Mouse (Mus musculus) kidney, embryonic 15.5 days (tissue): ENCODE data around the gene Camta1. TPM values are rescaled to one million over a fixed set of nuclear protein-coding genes. Genes with fewer than 3 reads are reported as not detected.

Source experiments
- ATAC-seq: fragments of 200-750 bp; cut with Nextera tagmentation; replicated peaks from 2 replicates; pipeline ENCODE4 v1.8.0; 2017; ENCODE audit warnings: moderate TSS enrichment; ENCODE audit not compliant: low FRiP score
- H3K27ac ChIP-seq: fragments of 300-500 bp; sonication (generic); 2 replicates; pipeline ENCODE4 v1.5.1; 2015; ENCODE audit warnings: mild to moderate bottlenecking, inconsistent platforms
- H3K27me3 ChIP-seq: fragments of 300-500 bp; sonication (generic); 2 replicates; pipeline ENCODE4 v1.6.1; 2015; ENCODE audit warnings: inconsistent platforms
- H3K36me3 ChIP-seq: fragments of 300-500 bp; sonication (generic); 2 replicates; pipeline ENCODE4 v1.6.1; 2015; ENCODE audit warnings: inconsistent platforms
- H3K4me1 ChIP-seq: fragments of 300-500 bp; sonication (generic); 2 replicates; pipeline ENCODE4 v1.6.1; 2015; ENCODE audit warnings: inconsistent platforms
- H3K4me2 ChIP-seq: fragments of 300-500 bp; sonication (generic); 2 replicates; pipeline ENCODE4 v1.6.1; 2015; ENCODE audit warnings: moderate library complexity, mild to moderate bottlenecking, inconsistent platforms
- H3K4me3 ChIP-seq: fragments of 300-500 bp; sonication (generic); replicated peaks from 2 replicates; pipeline ENCODE4 v1.5.1; 2015; ENCODE audit warnings: mild to moderate bottlenecking, inconsistent platforms
- H3K9ac ChIP-seq: fragments of 300-500 bp; sonication (generic); 2 replicates; pipeline ENCODE4 v1.6.1; 2015; ENCODE audit warnings: mild to moderate bottlenecking, inconsistent platforms
- H3K9me3 ChIP-seq: fragments of 300-500 bp; sonication (generic); replicated peaks from 2 replicates; pipeline ENCODE4 v1.6.1; 2016; ENCODE audit warnings: inconsistent platforms
- WGBS: fragments of 180-500 bp; shearing (Covaris S2); methylation state at CpG from one replicate; pipeline ENCODE4 v1.1.7; 2015; ENCODE audit warnings: mixed read lengths; 5-methylcytosine and 5-hydroxymethylcytosine counted together
- polyA plus RNA-seq: library from polyadenylated mRNA; unstranded; fragments of >200 nt; fragmentation: Nextera tagmentation; extraction: Ambion mirVana; gene quantifications from 2 replicates; pipeline ENCODE4 v1.2.1, GENCODE M21; 2015

The Camta1 gene
- polyA plus RNA-seq, 1 experiment from 2014 or later = 87.9 TPM

GRCm38 (mm10) chr4:151127636-151128548 is 733.8 kb downstream of the Camta1 start:
- H3K9ac ChIP-seq = peak overlapping the region; percentile 73
- ATAC-seq = peak; percentile 20; the same call in 1 of the 2 replicates
- peak overlapping the region; percentile 98 for H3K4me2 ChIP-seq
- 9% methylated on average over 10 of the region's 10 CpGs for WGBS
- peaks cover 9% of the 10 kb centered on the region; the same call in 1 of the 2 replicates for H3K27me3 ChIP-seq
- peak overlapping the region; percentile 66 for H3K4me3 ChIP-seq
- peak overlapping the region; percentile 88 for H3K27ac ChIP-seq
- H3K9me3 ChIP-seq = no peaks in the 10 kb centered on the region
- H3K36me3 ChIP-seq = no peaks in the 10 kb centered on the region
- H3K4me1 ChIP-seq = peaks cover 41% of the 10 kb centered on the region

GRCm38 (mm10) chr4:151118883-151119282 is 742.8 kb downstream of the Camta1 start:
- Histone ChIP-seq H3K36me3 (no peaks in the 10 kb centered on the region), H3K4me1 (no peaks in the 10 kb centered on the region), H3K4me3 (no peak overlapping the region), H3K27me3 (no peaks in the 10 kb centered on the region), H3K4me2 (no peak overlapping the region), H3K9me3 (no peaks in the 10 kb centered on the region), H3K9ac (no peak overlapping the region), H3K27ac (no peak overlapping the region)
- 91% methylated on average over 3 of the region's 3 CpGs for WGBS
- no peak for ATAC-seq

GRCm38 (mm10) chr4:151114574-151114973 is 747.1 kb downstream of the Camta1 start:
- Histone ChIP-seq H3K27ac (no peak overlapping the region), H3K27me3 (peaks cover 20% of the 10 kb centered on the region), H3K4me2 (no peak overlapping the region), H3K9me3 (no peaks in the 10 kb centered on the region), H3K36me3 (no peaks in the 10 kb centered on the region), H3K4me3 (no peak overlapping the region), H3K4me1 (0 out of 2 replicates have a peak, but pooled peaks cover 2% of the 10 kb centered on the region), H3K9ac (no peak overlapping the region)
- ATAC-seq = no peak
- WGBS = 86% methylated on average over 7 of the region's 7 CpGs

GRCm38 (mm10) chr4:151111226-151111625 is 750.5 kb downstream of the Camta1 start:
- no peaks in the 10 kb centered on the region for H3K36me3 ChIP-seq
- no peak overlapping the region for H3K27ac ChIP-seq
- peaks cover 50% of the 10 kb centered on the region for H3K27me3 ChIP-seq
- no peak overlapping the region for H3K4me2 ChIP-seq
- WGBS = 50% methylated on average over 8 of the region's 8 CpGs
- no peaks in the 10 kb centered on the region for H3K9me3 ChIP-seq
- peaks cover 27% of the 10 kb centered on the region for H3K4me1 ChIP-seq
- H3K4me3 ChIP-seq = no peak overlapping the region
- ATAC-seq = no peak
- H3K9ac ChIP-seq = no peak overlapping the region

DNA sequence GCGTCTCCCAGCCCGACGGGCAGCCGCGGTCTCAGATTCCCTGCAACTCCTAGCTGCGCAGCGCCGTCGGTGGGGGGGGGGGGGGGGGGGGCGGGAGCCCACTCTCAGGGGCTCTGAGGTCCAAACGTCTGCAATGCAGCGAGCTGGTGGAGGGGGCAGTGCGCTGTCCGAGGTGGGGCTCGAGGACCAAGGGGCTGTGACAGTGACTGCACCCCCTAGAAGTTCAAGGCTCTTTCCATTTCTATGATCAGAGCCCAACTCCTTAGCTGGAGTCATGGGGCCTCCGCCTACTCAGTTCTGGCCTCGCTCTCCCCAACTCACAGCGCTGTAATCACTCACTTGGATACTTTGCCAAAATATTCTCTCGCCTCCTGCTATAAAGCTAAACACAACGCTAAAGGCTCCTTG is 752.8 kb downstream of the Camta1 start:
- peak overlapping the region; percentile 74 for H3K4me3 ChIP-seq
- H3K36me3 ChIP-seq = no peaks in the 10 kb centered on the region
- no peaks in the 10 kb centered on the region for H3K9me3 ChIP-seq
- peak; percentile 44 for ATAC-seq
- H3K4me1 ChIP-seq = peaks cover 27% of the 10 kb centered on the region
- H3K27me3 ChIP-seq = peaks cover 56% of the 10 kb centered on the region
- WGBS = 2% methylated on average over 17 of the region's 20 CpGs
- H3K27ac ChIP-seq = no peak overlapping the region
- H3K4me2 ChIP-seq = peak overlapping the region; percentile 99
- peak overlapping the region; percentile 67 for H3K9ac ChIP-seq

DNA sequence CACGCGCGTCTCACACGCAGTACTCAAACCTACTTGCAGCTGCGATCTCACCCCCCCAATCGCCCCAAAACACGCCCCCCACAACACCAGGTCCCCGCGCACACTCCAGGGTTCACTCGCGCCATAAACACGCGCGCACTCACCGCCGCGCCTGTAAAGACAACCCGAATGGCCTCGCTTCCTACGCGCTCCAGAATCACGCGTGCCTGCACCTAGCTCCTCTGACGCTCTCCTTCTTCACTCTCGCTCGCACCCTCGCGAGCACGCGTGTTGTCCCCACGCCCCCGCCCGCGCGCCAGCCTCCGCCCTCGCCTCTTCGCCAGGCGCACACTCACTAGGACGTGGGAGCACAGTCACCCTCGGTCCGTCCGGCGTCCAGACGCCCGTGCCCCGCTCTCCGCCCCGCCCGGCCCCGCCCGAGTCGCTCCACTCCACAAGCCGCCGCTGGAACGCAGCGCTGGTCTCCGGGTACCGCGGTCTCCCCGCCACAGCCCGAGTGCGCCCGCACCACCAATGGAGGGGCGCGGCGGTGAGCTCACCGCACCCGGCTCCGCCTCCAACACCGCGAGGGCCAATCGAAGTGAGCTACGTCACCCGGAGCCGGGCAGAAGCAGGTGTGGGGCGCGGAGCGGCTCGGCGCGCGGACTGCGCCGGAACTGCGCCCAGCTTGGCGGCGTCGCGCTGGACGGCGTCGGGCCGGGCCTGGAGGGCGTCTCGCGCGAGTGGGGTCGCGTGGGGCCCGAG is 753.5 kb downstream of the Camta1 start:
- H3K27me3 ChIP-seq = peaks cover 56% of the 10 kb centered on the region
- H3K27ac ChIP-seq = peak overlapping the region; percentile 59; the same call in 1 of the 2 replicates
- H3K36me3 ChIP-seq = no peaks in the 10 kb centered on the region
- H3K4me2 ChIP-seq = peak overlapping the region; percentile 99
- WGBS = under 1% methylated on average over 87 of the region's 101 CpGs
- peak overlapping the region; percentile 67 for H3K9ac ChIP-seq
- H3K9me3 ChIP-seq = no peaks in the 10 kb centered on the region
- H3K4me1 ChIP-seq = peaks cover 27% of the 10 kb centered on the region
- ATAC-seq = peak; percentile 99
- H3K4me3 ChIP-seq = peak overlapping the region; percentile 74

DNA sequence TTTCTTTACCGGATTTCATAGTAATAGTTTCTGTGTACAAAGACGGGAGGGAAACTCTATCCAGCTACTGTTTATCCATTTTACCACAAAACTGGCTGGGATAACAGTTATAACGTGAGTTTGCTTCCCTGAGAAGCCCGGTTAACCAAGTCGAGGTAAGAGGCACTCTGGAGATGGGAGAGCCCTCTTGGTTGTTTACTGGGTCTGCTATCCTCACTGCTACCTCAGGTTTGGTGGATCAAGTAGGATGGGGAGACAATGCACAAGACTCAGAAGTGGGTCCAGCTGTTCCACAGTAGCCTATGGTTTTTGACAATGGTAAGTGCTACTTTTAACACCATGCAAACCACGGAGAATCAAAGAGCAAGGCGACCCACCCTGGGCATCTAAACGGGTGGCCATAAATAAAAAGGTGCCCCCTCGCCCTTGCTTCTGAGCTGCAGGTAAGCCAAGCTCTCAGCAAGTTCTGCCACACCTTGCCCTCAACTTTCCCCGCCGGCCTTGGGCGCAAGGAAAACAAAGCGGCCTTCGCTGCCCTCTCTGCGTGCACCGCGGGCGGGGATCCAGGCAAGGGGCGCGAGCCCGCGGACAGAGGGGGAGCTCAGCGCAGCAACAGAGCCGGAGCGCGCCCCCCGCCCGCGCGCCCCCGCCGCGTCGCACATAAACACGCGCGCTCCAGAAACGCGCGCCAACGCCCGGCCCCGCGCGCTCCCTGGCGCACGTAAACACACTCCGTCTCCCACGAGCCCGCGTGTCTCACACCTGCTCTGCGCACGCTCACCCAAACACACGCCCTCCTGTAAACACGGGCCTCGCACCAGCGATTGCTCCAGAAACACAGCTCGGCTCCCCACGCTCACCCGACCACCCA is 754.3 kb downstream of the Camta1 start:
- H3K27me3 ChIP-seq = peaks cover 56% of the 10 kb centered on the region
- WGBS = 1% methylated on average over 59 of the region's 60 CpGs

DNA sequence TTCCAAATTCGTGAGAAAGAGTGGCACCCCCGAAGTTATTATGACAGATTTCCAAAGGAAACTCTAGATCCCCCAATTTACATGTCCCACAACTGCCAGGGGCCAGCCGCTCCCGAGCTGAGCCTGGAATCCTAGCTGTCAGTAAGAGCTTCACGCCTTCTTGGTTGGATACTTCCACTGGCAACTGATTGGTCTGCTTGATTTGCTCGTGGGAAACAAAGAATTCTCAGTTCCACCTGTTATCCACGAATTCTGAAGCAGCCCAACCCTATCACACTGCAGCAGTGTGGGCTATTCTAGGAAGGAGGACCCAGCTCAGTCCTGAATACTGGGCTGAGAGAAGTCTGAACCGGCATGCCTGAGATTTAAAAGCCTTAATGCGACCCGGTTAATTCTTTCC is 755.2 kb downstream of the Camta1 start:
- H3K36me3 ChIP-seq = no peaks in the 10 kb centered on the region
- H3K4me2 ChIP-seq = peak overlapping the region; percentile 4; the same call in 1 of the 2 replicates
- H3K4me1 ChIP-seq = peaks cover 27% of the 10 kb centered on the region
- 26% methylated on average over 10 of the region's 10 CpGs for WGBS
- peaks cover 53% of the 10 kb centered on the region for H3K27me3 ChIP-seq
- H3K4me3 ChIP-seq = no peak overlapping the region; the same call in 1 of the 2 replicates
- no peak overlapping the region for H3K27ac ChIP-seq
- no peak overlapping the region for H3K9ac ChIP-seq
- H3K9me3 ChIP-seq = 0 out of 2 replicates have a peak, but pooled peaks cover 4% of the 10 kb centered on the region
- no peak for ATAC-seq

More for the DNA sequence above, 754.3 kb downstream of the Camta1 start:
- H3K9me3 ChIP-seq = no peaks in the 10 kb centered on the region
- peak overlapping the region; percentile 74 for H3K4me3 ChIP-seq
- H3K9ac ChIP-seq = peak overlapping the region; percentile 67
- H3K27ac ChIP-seq = 0 out of 2 replicates have a peak overlapping the region, but pooled peaks have one; percentile 59
- H3K4me1 ChIP-seq = peaks cover 27% of the 10 kb centered on the region
- ATAC-seq = no peak
- H3K4me2 ChIP-seq = peak overlapping the region; percentile 99
- H3K36me3 ChIP-seq = no peaks in the 10 kb centered on the region

- Histone ChIP-seq H3K36me3 (no peaks in the 10 kb centered on the region), H3K4me1 (peaks cover 27% of the 10 kb centered on the region), H3K27ac (no peak overlapping the region), H3K9me3 (0 out of 2 replicates have a peak, but pooled peaks cover 4% of the 10 kb centered on the region), H3K9ac (no peak overlapping the region), H3K4me2 (no peak overlapping the region), H3K4me3 (no peak overlapping the region), H3K27me3 (peaks cover 49% of the 10 kb centered on the region)
- no peak for ATAC-seq
- WGBS = 82% methylated on average over 6 of the region's 6 CpGs
These were observed 755.8 kb downstream of the Camta1 start for GRCm38 (mm10) chr4:151105886-151106285.

- Histone ChIP-seq H3K9me3 (0 out of 2 replicates have a peak, but pooled peaks cover 4% of the 10 kb centered on the region), H3K4me2 (no peak overlapping the region), H3K27ac (no peak overlapping the region), H3K4me1 (peaks cover 24% of the 10 kb centered on the region), H3K36me3 (no peaks in the 10 kb centered on the region), H3K27me3 (peaks cover 32% of the 10 kb centered on the region), H3K9ac (no peak overlapping the region), H3K4me3 (no peak overlapping the region)
- no peak for ATAC-seq
- 78% methylated on average over 10 of the region's 10 CpGs for WGBS
These were observed 757.5 kb downstream of the Camta1 start for GRCm38 (mm10) chr4:151104147-151104546.

DNA sequence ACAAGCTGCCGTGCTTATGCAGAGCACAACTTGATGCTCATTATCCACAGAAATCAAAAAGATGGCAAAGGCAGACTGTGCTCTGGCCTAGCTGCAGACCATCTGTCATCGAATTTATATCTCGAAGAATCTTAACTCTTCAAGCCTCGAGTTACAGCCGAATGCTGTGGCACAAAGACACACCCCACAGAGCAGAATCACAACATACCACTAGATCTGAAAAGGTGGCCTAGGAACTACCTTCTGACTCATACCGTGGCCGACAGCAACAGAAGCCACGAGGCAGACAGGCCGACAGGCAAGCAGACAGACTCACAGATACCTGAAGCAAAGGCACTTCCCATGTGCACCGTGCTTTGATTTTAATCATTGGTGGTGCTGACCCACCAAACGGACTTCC is 758.0 kb downstream of the Camta1 start:
- no peak overlapping the region for H3K27ac ChIP-seq
- no peak overlapping the region for H3K9ac ChIP-seq
- WGBS = 84% methylated on average over 11 of the region's 11 CpGs
- H3K4me2 ChIP-seq = no peak overlapping the region
- ATAC-seq = no peak
- H3K4me3 ChIP-seq = no peak overlapping the region
- H3K27me3 ChIP-seq = peaks cover 27% of the 10 kb centered on the region
- 0 out of 2 replicates have a peak, but pooled peaks cover 4% of the 10 kb centered on the region for H3K9me3 ChIP-seq
- no peaks in the 10 kb centered on the region for H3K36me3 ChIP-seq
- peaks cover 19% of the 10 kb centered on the region for H3K4me1 ChIP-seq
